Mouse (Mus musculus): ENCODE data around the gene Tspan5. TPM values are rescaled to one million over a fixed set of nuclear protein-coding genes. Genes with fewer than 3 reads are reported as not detected.

The Tspan5 gene
- total and polyA plus RNA-seq, 2 experiments from 2014 or later, result 7.7 to 25.4 TPM

DNA sequence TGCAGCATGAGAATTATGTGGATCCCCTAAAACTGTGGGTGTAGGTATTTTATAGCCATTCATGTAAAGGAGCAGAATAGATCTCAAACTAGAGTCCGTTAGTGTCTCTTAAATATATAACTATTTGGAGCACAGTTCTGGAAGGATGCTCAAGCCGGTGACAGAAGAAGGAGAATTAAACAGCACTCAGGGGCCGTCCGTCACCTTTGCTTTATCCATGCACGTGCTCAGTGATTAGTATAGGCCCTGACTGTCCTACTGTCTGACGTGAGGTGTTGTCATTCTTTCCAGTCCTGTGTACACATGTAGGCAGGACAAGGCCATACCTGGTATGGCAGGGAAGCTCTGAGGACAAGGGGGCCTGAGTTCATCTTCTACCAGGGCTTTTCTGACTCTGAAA is 116.7 kb downstream of the Tspan5 start:
- no peak overlapping the region for H3K27ac ChIP-seq (ENCODE audit: low read depth)
- no peaks in the 10 kb centered on the region for H3K9me3 ChIP-seq (replicated peaks; ENCODE audit: control insufficient read depth, low read length)
- H3K4me1 ChIP-seq (ENCODE audit: control insufficient read depth, insufficient read depth), result peaks cover 4% of the 10 kb centered on the region; the same call in 1 of the 2 replicates
- WGBS, result 87% methylated on average over 6 of the region's 6 CpGs
- no peak overlapping the region for H3K4me2 ChIP-seq (ENCODE audit: low read depth, low read length)
- no peak for ATAC-seq (ENCODE audit: insufficient read depth, low read depth)
- no peaks in the 10 kb centered on the region for H3K36me3 ChIP-seq (replicated peaks; ENCODE audit: control insufficient read depth, insufficient read depth, low read length)
- H3K9ac ChIP-seq (replicated peaks; ENCODE audit: low read depth, low read length), result no peak overlapping the region
- no peak overlapping the region for H3K4me3 ChIP-seq (ENCODE audit: low read depth, low read length)
- no peaks in the 10 kb centered on the region for H3K27me3 ChIP-seq (ENCODE audit: control insufficient read depth, insufficient read depth, low read length)
- TF ChIP-seq EP300 (IDR thresholded peaks at IDR 0.05; ENCODE audit: low read depth) (no peak), CTCF (IDR thresholded peaks at IDR 0.05; ENCODE audit: low read depth) (no peak)
- no peak for DNase-seq (ENCODE audit: low spot score)

- Histone ChIP-seq H3K27me3 (ENCODE audit: control insufficient read depth, insufficient read depth, low read length) (no peaks in the 10 kb centered on the region), H3K36me3 (replicated peaks; ENCODE audit: control insufficient read depth, insufficient read depth, low read length) (no peaks in the 10 kb centered on the region), H3K4me3 (ENCODE audit: low read depth, low read length) (no peak overlapping the region), H3K4me1 (ENCODE audit: control insufficient read depth, insufficient read depth) (peaks cover 4% of the 10 kb centered on the region; the same call in 1 of the 2 replicates), H3K27ac (ENCODE audit: low read depth) (no peak overlapping the region), H3K9ac (replicated peaks; ENCODE audit: low read depth, low read length) (no peak overlapping the region), H3K9me3 (replicated peaks; ENCODE audit: control insufficient read depth, low read length) (no peaks in the 10 kb centered on the region), H3K4me2 (ENCODE audit: low read depth, low read length) (no peak overlapping the region)
- WGBS, result 85% methylated on average over 8 of the region's 8 CpGs
- TF ChIP-seq EP300 (IDR thresholded peaks at IDR 0.05; ENCODE audit: low read depth) (no peak), CTCF (IDR thresholded peaks at IDR 0.05; ENCODE audit: low read depth) (no peak)
- ATAC-seq (ENCODE audit: insufficient read depth, low read depth) (no peak), DNase-seq (ENCODE audit: low spot score) (no peak)
Observed at GRCm38 (mm10) chr3:138859166-138859565, 117.2 kb downstream of the Tspan5 start.

- 39% methylated on average over 8 of the region's 8 CpGs for WGBS
- DNase-seq (ENCODE audit: low spot score) (no peak), ATAC-seq (ENCODE audit: insufficient read depth, low read depth) (no peak)
- H3K27me3 ChIP-seq (ENCODE audit: control insufficient read depth, insufficient read depth, low read length), result no peaks in the 10 kb centered on the region
- H3K9ac ChIP-seq (replicated peaks; ENCODE audit: low read depth, low read length), result no peak overlapping the region
- H3K4me2 ChIP-seq (ENCODE audit: low read depth, low read length), result no peak overlapping the region
- H3K36me3 ChIP-seq (replicated peaks; ENCODE audit: control insufficient read depth, insufficient read depth, low read length), result no peaks in the 10 kb centered on the region
- H3K27ac ChIP-seq (ENCODE audit: low read depth), result no peak overlapping the region
- peaks cover 3% of the 10 kb centered on the region; the same call in 1 of the 2 replicates for H3K4me1 ChIP-seq (ENCODE audit: control insufficient read depth, insufficient read depth)
- H3K4me3 ChIP-seq (ENCODE audit: low read depth, low read length), result no peak overlapping the region
- H3K9me3 ChIP-seq (replicated peaks; ENCODE audit: control insufficient read depth, low read length), result no peaks in the 10 kb centered on the region
- TF ChIP-seq EP300 (IDR thresholded peaks at IDR 0.05; ENCODE audit: low read depth), result no peak
- TF ChIP-seq CTCF (IDR thresholded peaks at IDR 0.05; ENCODE audit: low read depth), result peak; percentile 15; the same call in 1 of the 2 replicates
Observed at GRCm38 (mm10) chr3:138859666-138860065, 117.7 kb downstream of the Tspan5 start.

GRCm38 (mm10) chr3:138860257-138860760 is 118.3 kb downstream of the Tspan5 start:
- DNase-seq (ENCODE audit: low spot score), result no peak
- H3K36me3 ChIP-seq (replicated peaks; ENCODE audit: control insufficient read depth, insufficient read depth, low read length), result no peaks in the 10 kb centered on the region
- no peak overlapping the region for H3K4me3 ChIP-seq (ENCODE audit: low read depth, low read length)
- no peaks in the 10 kb centered on the region for H3K27me3 ChIP-seq (ENCODE audit: control insufficient read depth, insufficient read depth, low read length)
- H3K9ac ChIP-seq (replicated peaks; ENCODE audit: low read depth, low read length), result no peak overlapping the region
- H3K4me2 ChIP-seq (ENCODE audit: low read depth, low read length), result no peak overlapping the region
- no peaks in the 10 kb centered on the region for H3K9me3 ChIP-seq (replicated peaks; ENCODE audit: control insufficient read depth, low read length)
- no peak for TF ChIP-seq EP300 (IDR thresholded peaks at IDR 0.05; ENCODE audit: low read depth)
- TF ChIP-seq CTCF (IDR thresholded peaks at IDR 0.05; ENCODE audit: low read depth), result no peak
- no peaks in the 10 kb centered on the region; the same call in 1 of the 2 replicates for H3K4me1 ChIP-seq (ENCODE audit: control insufficient read depth, insufficient read depth)
- H3K27ac ChIP-seq (ENCODE audit: low read depth), result no peak overlapping the region
- WGBS, result 83% methylated on average over 11 of the region's 11 CpGs
- no peak for ATAC-seq (ENCODE audit: insufficient read depth, low read depth)

DNA sequence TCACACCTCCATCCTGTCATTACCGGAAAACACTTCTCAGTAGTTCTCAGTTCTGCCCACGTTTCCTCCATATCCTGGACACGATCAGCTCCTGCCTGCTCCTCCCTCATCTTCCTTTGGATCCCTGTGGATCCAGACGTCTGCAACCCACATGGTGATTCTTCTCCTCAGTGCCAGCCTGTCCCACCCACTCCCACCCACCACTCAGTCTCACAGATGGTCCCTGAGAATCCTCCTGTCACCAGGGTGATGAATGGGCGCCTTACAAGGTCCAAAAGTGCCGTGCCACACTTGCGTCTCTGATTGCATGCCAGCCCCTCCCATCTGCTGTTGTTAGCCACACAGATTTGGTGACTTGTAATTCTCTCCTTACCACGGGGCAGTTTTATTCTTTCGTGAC is 119.0 kb downstream of the Tspan5 start:
- H3K36me3 ChIP-seq (replicated peaks; ENCODE audit: control insufficient read depth, insufficient read depth, low read length), result no peaks in the 10 kb centered on the region
- WGBS, result 71% methylated on average over 9 of the region's 9 CpGs
- H3K9ac ChIP-seq (replicated peaks; ENCODE audit: low read depth, low read length), result no peak overlapping the region
- no peak for DNase-seq (ENCODE audit: low spot score)
- no peak overlapping the region for H3K27ac ChIP-seq (ENCODE audit: low read depth)
- no peak for ATAC-seq (ENCODE audit: insufficient read depth, low read depth)
- TF ChIP-seq CTCF (IDR thresholded peaks at IDR 0.05; ENCODE audit: low read depth) (no peak), EP300 (IDR thresholded peaks at IDR 0.05; ENCODE audit: low read depth) (no peak)
- no peaks in the 10 kb centered on the region; the same call in 1 of the 2 replicates for H3K4me1 ChIP-seq (ENCODE audit: control insufficient read depth, insufficient read depth)
- H3K9me3 ChIP-seq (replicated peaks; ENCODE audit: control insufficient read depth, low read length), result no peaks in the 10 kb centered on the region
- no peak overlapping the region for H3K4me2 ChIP-seq (ENCODE audit: low read depth, low read length)
- no peak overlapping the region for H3K4me3 ChIP-seq (ENCODE audit: low read depth, low read length)
- no peaks in the 10 kb centered on the region for H3K27me3 ChIP-seq (ENCODE audit: control insufficient read depth, insufficient read depth, low read length)

GRCm38 (mm10) chr3:138861589-138861988 is 119.6 kb downstream of the Tspan5 start:
- WGBS, result 75% methylated on average over 3 of the region's 3 CpGs
- Histone ChIP-seq H3K4me3 (ENCODE audit: low read depth, low read length) (no peak overlapping the region), H3K4me2 (ENCODE audit: low read depth, low read length) (no peak overlapping the region), H3K36me3 (replicated peaks; ENCODE audit: control insufficient read depth, insufficient read depth, low read length) (no peaks in the 10 kb centered on the region), H3K9ac (replicated peaks; ENCODE audit: low read depth, low read length) (no peak overlapping the region), H3K27ac (ENCODE audit: low read depth) (no peak overlapping the region), H3K4me1 (ENCODE audit: control insufficient read depth, insufficient read depth) (no peaks in the 10 kb centered on the region; the same call in 1 of the 2 replicates), H3K27me3 (ENCODE audit: control insufficient read depth, insufficient read depth, low read length) (no peaks in the 10 kb centered on the region), H3K9me3 (replicated peaks; ENCODE audit: control insufficient read depth, low read length) (no peaks in the 10 kb centered on the region)
- TF ChIP-seq EP300 (IDR thresholded peaks at IDR 0.05; ENCODE audit: low read depth) (no peak), CTCF (IDR thresholded peaks at IDR 0.05; ENCODE audit: low read depth) (no peak)
- ATAC-seq (ENCODE audit: insufficient read depth, low read depth), result no peak
- no peak for DNase-seq (ENCODE audit: low spot score)
